Mouse (Mus musculus): ENCODE data around the gene Ankrd23. TPM values are rescaled to one million over a fixed set of nuclear protein-coding genes. Genes with fewer than 3 reads are reported as not detected.

Ankrd23 gene
- polyA plus RNA-seq, 1 experiment: 5.5 TPM

DNA sequence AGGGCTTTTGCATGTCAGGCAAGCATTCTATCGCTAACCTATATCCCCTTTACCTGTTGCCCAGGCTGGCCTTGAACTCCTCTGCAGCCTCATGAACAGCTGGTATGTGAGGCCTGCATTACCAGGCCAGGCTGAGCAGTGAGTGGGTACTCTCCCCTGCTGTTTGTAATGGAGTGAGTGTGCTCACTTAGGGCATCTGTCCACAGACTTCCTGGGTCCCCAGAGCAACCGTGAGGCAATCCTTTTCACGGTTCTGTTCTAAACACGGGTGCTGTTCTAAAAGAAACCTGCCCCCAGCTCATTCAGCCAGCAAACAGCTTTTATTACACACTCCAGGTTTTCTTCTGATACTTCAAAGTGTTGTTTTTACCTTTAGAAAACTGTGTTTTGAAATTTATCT, 2.0 kb upstream of the Ankrd23 start:
- Histone ChIP-seq H3K27ac (ENCODE audit: insufficient read depth, low read depth, low read length) (no peak overlapping the region), H3K4me3 (ENCODE audit: insufficient read depth, low read length) (no peak overlapping the region), H3K4me1 (ENCODE audit: control insufficient read depth, insufficient read depth, low read length) (no peaks in the 10 kb centered on the region)
- TF ChIP-seq CTCF (IDR thresholded peaks at IDR 0.05; ENCODE audit: low read depth, low read length) (no peak), POLR2A (IDR thresholded peaks at IDR 0.05; ENCODE audit: borderline replicate concordance, low read depth, low read length) (no peak)

DNA sequence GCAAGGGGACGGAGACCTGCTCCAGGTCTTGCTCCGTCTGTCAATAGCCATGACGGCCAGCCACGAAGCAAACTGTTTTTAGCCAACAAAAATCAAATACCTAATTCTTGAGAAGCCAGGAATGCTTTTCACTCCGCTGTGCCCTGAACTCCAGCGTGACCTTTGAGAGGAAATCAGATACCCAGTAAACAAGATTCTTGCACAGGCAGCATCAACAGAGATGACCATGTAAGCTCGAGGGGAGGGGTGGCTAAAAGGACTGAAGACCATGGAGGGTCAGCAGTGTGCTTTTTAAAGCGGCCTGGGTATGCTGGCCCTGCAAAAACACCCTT, 320 bp downstream of the Ankrd23 start:
- Histone ChIP-seq H3K4me1 (ENCODE audit: control insufficient read depth, insufficient read depth, low read length) (no peaks in the 10 kb centered on the region), H3K4me3 (ENCODE audit: insufficient read depth, low read length) (no peak overlapping the region), H3K27ac (ENCODE audit: insufficient read depth, low read depth, low read length) (no peak overlapping the region)
- TF ChIP-seq POLR2A (IDR thresholded peaks at IDR 0.05; ENCODE audit: borderline replicate concordance, low read depth, low read length) (no peak), CTCF (IDR thresholded peaks at IDR 0.05; ENCODE audit: low read depth, low read length) (no peak)

DNA sequence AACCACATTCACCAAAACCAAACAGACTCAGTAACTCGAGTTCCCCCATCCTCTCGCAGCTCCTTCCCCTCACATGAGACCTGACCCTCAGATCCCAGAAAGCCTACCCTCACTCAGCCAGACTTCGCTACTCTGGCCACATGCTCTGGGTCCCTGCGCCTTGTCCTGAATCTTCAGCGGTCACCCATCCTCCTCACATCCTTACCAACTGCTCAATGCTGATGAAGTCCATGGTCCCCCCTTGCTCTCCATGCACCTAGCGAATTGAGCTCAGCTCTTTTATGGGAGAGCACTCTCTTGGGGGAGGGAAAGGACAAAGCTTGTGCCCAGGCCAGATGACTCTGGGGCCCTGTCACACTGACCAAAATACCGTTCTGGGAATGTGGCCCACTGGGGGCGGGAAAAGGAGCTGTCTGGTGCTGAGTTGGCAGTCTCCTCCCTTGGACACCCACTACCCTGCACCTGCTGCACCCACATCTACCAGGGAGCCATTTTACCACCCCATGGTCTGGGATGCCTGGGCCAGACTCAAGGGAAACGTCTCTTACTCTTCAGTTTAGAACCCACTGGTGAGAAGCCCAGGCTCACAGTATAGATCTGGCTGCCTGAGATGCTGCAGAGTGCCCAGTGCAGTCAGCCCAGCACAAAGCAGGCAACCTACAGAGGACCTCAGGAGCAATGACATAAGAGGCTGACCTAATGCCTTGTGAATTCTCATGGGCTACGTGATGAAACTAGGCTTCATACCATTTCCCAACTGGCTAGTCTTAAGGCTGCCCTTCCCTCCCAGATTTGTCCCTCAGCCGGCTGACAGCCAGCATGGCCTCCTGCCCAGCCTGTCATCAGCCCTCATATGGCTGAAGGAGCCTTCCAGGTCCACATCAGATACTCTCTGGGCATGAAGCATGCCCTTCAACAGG, 946 bp downstream of the Ankrd23 start:
- Histone ChIP-seq H3K4me1 (ENCODE audit: control insufficient read depth, insufficient read depth, low read length) (no peaks in the 10 kb centered on the region), H3K4me3 (ENCODE audit: insufficient read depth, low read length) (no peak overlapping the region), H3K27ac (ENCODE audit: insufficient read depth, low read depth, low read length) (no peak overlapping the region)
- no peak for TF ChIP-seq POLR2A (IDR thresholded peaks at IDR 0.05; ENCODE audit: borderline replicate concordance, low read depth, low read length)
- TF ChIP-seq CTCF (IDR thresholded peaks at IDR 0.05; ENCODE audit: low read depth, low read length): no peak

DNA sequence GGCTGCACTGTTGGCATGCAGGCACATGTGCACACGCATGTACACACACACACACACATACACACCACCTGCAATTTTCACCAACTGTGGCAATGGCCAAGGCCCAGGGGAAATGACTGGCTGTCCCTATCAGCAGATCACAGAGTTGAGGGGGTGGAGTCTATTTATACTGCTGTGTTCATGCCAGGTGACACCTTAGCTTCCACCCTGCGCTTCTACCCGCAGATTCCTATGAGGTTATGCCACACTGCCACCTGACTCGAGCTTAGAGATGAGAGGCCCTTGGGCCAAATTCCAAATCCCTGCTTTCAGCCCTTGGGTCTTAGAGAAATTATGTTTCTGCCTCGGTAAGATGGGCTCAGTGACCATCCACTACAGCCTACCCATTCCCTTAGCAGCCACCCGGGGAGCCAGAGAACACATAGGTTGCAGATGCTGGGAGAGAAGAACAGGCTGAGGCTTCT, 2.1 kb downstream of the Ankrd23 start:
- no peak overlapping the region for H3K27ac ChIP-seq (ENCODE audit: insufficient read depth, low read depth, low read length)
- TF ChIP-seq POLR2A (IDR thresholded peaks at IDR 0.05; ENCODE audit: borderline replicate concordance, low read depth, low read length): no peak
- no peak for TF ChIP-seq CTCF (IDR thresholded peaks at IDR 0.05; ENCODE audit: low read depth, low read length)
- no peak overlapping the region for H3K4me3 ChIP-seq (ENCODE audit: insufficient read depth, low read length)

DNA sequence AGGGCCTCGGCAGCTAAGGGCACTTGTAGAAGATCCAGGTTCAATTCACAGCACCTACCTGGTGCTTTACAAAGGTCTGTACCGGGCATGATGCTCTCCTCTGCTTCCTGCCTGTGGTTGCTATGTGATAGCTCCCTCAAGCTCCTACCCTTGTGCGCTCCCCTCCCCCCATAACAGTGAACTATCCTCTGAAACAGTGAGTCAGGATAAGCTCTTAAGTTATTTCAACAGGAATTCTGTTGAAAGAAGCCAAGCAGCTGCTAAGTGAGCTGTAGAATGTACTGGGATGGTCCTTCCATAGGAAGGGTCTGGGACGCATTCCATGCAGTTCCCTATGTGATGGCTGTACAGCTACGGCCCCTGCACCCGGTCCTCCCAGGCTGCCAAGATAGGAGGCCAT, 3.1 kb downstream of the Ankrd23 start:
- Histone ChIP-seq H3K27ac (ENCODE audit: insufficient read depth, low read depth, low read length) (no peak overlapping the region), H3K4me3 (ENCODE audit: insufficient read depth, low read length) (no peak overlapping the region)
- TF ChIP-seq POLR2A (IDR thresholded peaks at IDR 0.05; ENCODE audit: borderline replicate concordance, low read depth, low read length): no peak

More for the DNA sequence above, 2.1 kb downstream of the Ankrd23 start:
- no peaks in the 10 kb centered on the region for H3K4me1 ChIP-seq (ENCODE audit: control insufficient read depth, insufficient read depth, low read length)

DNA sequence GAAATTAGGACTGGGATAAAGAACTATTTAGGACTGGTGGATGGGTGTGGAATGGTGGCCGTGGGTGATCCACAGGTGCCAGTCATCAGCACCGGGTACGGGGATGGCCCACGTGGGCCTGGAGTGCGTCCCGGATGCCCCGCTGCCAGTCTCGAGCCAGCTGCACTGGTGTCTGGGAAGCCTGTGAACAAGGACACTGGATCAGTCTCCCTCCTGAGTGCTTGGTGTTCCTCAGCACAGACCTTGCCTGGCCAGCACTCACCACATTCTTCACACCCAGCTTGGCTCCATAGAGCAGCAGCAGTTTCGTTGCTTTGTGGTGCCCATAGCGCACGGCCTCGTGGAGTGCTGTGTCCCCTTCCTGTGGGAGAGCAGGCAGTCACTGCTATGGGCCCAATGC, 5.2 kb downstream of the Ankrd23 start:
- no peak overlapping the region for H3K4me3 ChIP-seq (ENCODE audit: insufficient read depth, low read length)
- 0 out of 2 replicates have a peak, but pooled peaks cover 4% of the 10 kb centered on the region for H3K4me1 ChIP-seq (ENCODE audit: control insufficient read depth, insufficient read depth, low read length)
- TF ChIP-seq POLR2A (IDR thresholded peaks at IDR 0.05; ENCODE audit: borderline replicate concordance, low read depth, low read length): no peak
- no peak for TF ChIP-seq CTCF (IDR thresholded peaks at IDR 0.05; ENCODE audit: low read depth, low read length)
- no peak overlapping the region for H3K27ac ChIP-seq (ENCODE audit: insufficient read depth, low read depth, low read length)

More for the DNA sequence above, 3.1 kb downstream of the Ankrd23 start:
- no peaks in the 10 kb centered on the region for H3K4me1 ChIP-seq (ENCODE audit: control insufficient read depth, insufficient read depth, low read length)

DNA sequence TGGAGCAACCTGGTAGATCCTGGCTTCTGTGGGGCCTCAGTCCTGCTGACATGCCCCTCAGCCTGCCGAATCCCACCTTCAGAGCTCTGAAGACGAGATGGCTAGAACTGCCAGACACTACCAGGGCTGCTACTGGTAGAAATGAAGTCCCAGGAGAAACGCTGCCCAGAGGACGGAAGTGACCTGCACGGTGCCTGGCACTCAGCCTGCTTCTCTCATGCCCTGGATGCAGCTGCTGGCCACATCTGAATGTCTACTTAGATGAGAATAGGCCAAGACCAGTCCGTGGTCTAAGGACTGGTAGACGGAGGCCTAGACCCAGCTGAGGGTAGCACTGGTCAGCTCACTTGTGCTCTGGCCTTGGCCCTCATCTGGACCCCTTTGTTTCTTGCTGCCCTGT, 5.7 kb downstream of the Ankrd23 start:
- H3K27ac ChIP-seq (ENCODE audit: insufficient read depth, low read depth, low read length): no peak overlapping the region

DNA sequence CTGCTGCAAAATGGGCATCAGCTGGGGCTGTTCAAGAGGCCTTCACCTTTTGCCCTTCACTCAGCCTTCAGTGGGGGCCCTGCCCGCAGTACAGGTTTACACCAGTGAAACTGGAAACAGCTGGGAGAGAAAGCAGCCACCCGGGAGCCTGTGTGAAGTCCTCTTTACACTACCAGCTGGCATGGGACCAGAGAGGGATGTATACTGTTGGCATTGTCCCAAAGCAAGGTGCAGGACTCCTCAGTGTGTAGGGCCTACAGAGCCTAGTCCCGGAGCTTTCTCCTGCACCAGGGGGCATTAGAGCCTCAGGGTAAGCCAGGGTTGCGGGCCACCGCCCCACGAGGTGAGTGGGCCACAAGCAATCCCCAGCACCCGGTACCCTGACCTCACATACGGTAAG, 6.2 kb downstream of the Ankrd23 start:
- H3K4me3 ChIP-seq (ENCODE audit: insufficient read depth, low read length): no peak overlapping the region
- TF ChIP-seq POLR2A (IDR thresholded peaks at IDR 0.05; ENCODE audit: borderline replicate concordance, low read depth, low read length): no peak
- no peak for TF ChIP-seq CTCF (IDR thresholded peaks at IDR 0.05; ENCODE audit: low read depth, low read length)
- H3K27ac ChIP-seq (ENCODE audit: insufficient read depth, low read depth, low read length): no peak overlapping the region
- H3K4me1 ChIP-seq (ENCODE audit: control insufficient read depth, insufficient read depth, low read length): 0 out of 2 replicates have a peak, but pooled peaks cover 4% of the 10 kb centered on the region

More for the DNA sequence above, 5.7 kb downstream of the Ankrd23 start:
- Histone ChIP-seq H3K4me1 (ENCODE audit: control insufficient read depth, insufficient read depth, low read length) (0 out of 2 replicates have a peak, but pooled peaks cover 4% of the 10 kb centered on the region), H3K4me3 (ENCODE audit: insufficient read depth, low read length) (no peak overlapping the region)
- TF ChIP-seq CTCF (IDR thresholded peaks at IDR 0.05; ENCODE audit: low read depth, low read length): no peak
- TF ChIP-seq POLR2A (IDR thresholded peaks at IDR 0.05; ENCODE audit: borderline replicate concordance, low read depth, low read length): no peak

DNA sequence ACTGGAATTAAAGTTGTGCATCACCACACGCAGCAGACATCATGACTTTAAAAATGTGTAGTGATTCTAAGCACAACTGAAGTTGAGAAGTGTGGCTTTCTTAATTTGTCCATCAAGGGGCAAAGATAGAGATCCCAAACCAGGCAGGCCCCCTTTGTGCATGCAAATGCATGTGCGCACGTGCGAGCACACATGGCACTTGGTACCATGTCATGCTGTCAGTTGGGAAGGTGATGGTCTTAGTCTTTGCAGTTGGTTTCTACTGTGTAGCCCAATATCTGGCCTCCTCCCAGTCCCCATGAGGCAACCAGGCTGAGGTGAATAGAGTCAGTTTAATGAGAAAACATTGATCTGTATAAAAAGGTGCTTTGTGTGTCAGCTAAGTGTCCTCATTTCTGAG, 6.8 kb downstream of the Ankrd23 start:
- Histone ChIP-seq H3K27ac (ENCODE audit: insufficient read depth, low read depth, low read length) (no peak overlapping the region), H3K4me1 (ENCODE audit: control insufficient read depth, insufficient read depth, low read length) (0 out of 2 replicates have a peak, but pooled peaks cover 4% of the 10 kb centered on the region), H3K4me3 (ENCODE audit: insufficient read depth, low read length) (no peak overlapping the region)
- TF ChIP-seq CTCF (IDR thresholded peaks at IDR 0.05; ENCODE audit: low read depth, low read length) (no peak), POLR2A (IDR thresholded peaks at IDR 0.05; ENCODE audit: borderline replicate concordance, low read depth, low read length) (no peak)

DNA sequence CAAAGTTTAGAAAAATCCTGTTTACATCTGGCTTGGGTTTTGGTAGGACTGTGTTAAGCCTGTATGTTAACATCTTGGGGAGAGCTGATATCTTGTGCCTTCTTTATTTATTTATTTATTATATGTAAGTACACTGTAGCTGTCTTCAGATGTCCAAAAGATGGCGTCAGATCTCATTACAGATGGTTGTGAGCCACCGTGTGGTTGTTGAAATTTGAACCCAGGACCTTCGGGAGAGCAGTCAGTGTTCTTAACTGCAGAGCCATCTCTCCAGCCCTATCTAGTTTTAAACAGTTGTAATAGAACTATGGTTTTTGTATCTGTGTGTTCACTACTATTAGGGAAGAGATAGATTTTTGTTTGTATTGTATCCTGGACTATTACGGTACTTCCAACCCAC, 7.4 kb downstream of the Ankrd23 start:
- H3K27ac ChIP-seq (ENCODE audit: insufficient read depth, low read depth, low read length): no peak overlapping the region
- H3K4me1 ChIP-seq (ENCODE audit: control insufficient read depth, insufficient read depth, low read length): 0 out of 2 replicates have a peak, but pooled peaks cover 4% of the 10 kb centered on the region
- no peak overlapping the region for H3K4me3 ChIP-seq (ENCODE audit: insufficient read depth, low read length)
- TF ChIP-seq POLR2A (IDR thresholded peaks at IDR 0.05; ENCODE audit: borderline replicate concordance, low read depth, low read length) (no peak), CTCF (IDR thresholded peaks at IDR 0.05; ENCODE audit: low read depth, low read length) (no peak)
